Mouse (Mus musculus) myocyte (in vitro differentiated cells): ENCODE data around the gene Fam213a.

Experiments used
- CEBPB ChIP-seq: IDR thresholded peaks from 2 replicates; pipeline ENCODE4 v1.6.1; 2011; ENCODE audit warnings: mild to moderate bottlenecking, moderate library complexity; ENCODE audit not compliant: poor library complexity, insufficient read depth, severe bottlenecking
- E2F4 ChIP-seq: IDR thresholded peaks from one replicate; pipeline ENCODE4 v1.6.1; 2011; ENCODE audit warnings: mild to moderate bottlenecking, control low read depth, moderate library complexity; ENCODE audit not compliant: insufficient read depth
- MAX ChIP-seq: IDR thresholded peaks from one replicate; pipeline ENCODE4 v1.6.1; 2011; ENCODE audit warnings: low read depth, mild to moderate bottlenecking, control low read depth
- MYOD1 ChIP-seq, 3 experiments: IDR thresholded peaks; one replicate each; pipeline ENCODE4 v1.6.1; 2011; ENCODE audit warnings: control low read depth in 2 of 3, low read depth in 2 of 3, mild to moderate bottlenecking in 2 of 3, moderate library complexity in 1 of 3; ENCODE audit not compliant: insufficient read length in 2 of 3, control insufficient read depth in 1 of 3
- MYOG ChIP-seq, 3 experiments: IDR thresholded peaks; one replicate each; pipeline ENCODE4 v1.6.1; 2011; ENCODE audit warnings: control low read depth in 2 of 3, low read depth in 2 of 3, mild to moderate bottlenecking in 2 of 3; ENCODE audit not compliant: insufficient read length in 2 of 3, control insufficient read depth in 1 of 3, insufficient read depth in 1 of 3
- POLR2A ChIP-seq: IDR thresholded peaks from one replicate; pipeline ENCODE4 v1.6.1; 2011; ENCODE audit warnings: low read depth, mild to moderate bottlenecking, control low read depth, moderate library complexity; ENCODE audit not compliant: insufficient read length
- POLR2AphosphoS2 ChIP-seq: IDR thresholded peaks from one replicate; pipeline ENCODE4 v1.6.1; 2011; ENCODE audit warnings: low read depth, control low read depth; ENCODE audit not compliant: insufficient read length
- REST ChIP-seq: IDR thresholded peaks from one replicate; pipeline ENCODE4 v1.6.1; 2011; ENCODE audit warnings: mild to moderate bottlenecking, control low read depth, moderate library complexity; ENCODE audit not compliant: insufficient read depth, insufficient read length
- SRF ChIP-seq: IDR thresholded peaks from one replicate; pipeline ENCODE4 v1.6.1; 2011; ENCODE audit warnings: low read depth; ENCODE audit not compliant: control insufficient read depth, insufficient read length
- TCF12 ChIP-seq: IDR thresholded peaks from one replicate; pipeline ENCODE4 v1.6.1; 2011; ENCODE audit warnings: mild to moderate bottlenecking, control low read depth; ENCODE audit not compliant: poor library complexity, insufficient read depth, severe bottlenecking
- USF1 ChIP-seq: IDR thresholded peaks from one replicate; pipeline ENCODE4 v1.6.1; 2011; ENCODE audit warnings: low read depth, mild to moderate bottlenecking, control low read depth, moderate library complexity

- TF ChIP-seq POLR2A (no peak), MYOD1 (IDR thresholded peaks at IDR 0.05; ENCODE audit: control insufficient read depth in 1 of 3, insufficient read length in 2 of 3, low read depth in 2 of 3) (no peak), POLR2AphosphoS2 (no peak), MYOG (IDR thresholded peaks at IDR 0.05; ENCODE audit: control insufficient read depth in 1 of 3, insufficient read depth in 1 of 3, insufficient read length in 2 of 3, low read depth in 2 of 3) (no peak), TCF12 (no peak), CEBPB (no peak), E2F4 (no peak), REST (no peak), MAX (no peak), USF1 (no peak), SRF (no peak)
Observed at GRCm38 (mm10) chr14:40992464-40992863, 21.1 kb downstream of the Fam213a start.
